Mouse (Mus musculus) adipose tissue, adult 10 weeks (tissue): ENCODE data around the gene Sugt1. TPM values are rescaled to one million over a fixed set of nuclear protein-coding genes. Genes with fewer than 3 reads are reported as not detected.

ENCODE experiments used
- polyA plus RNA-seq: library from polyadenylated mRNA; stranded (reverse); fragments of 350-450 nt; fragmentation: Illumina TruSeq; extraction: RNeasy Lipid Tissue Mini Kit (QIAGEN cat#74804); gene quantifications from one replicate; pipeline ENCODE4 v1.2.3, GENCODE M21; 2014; ENCODE audit warnings: low read depth, low replicate concordance

Sugt1 gene
- 58.8 TPM for polyA plus RNA-seq

GRCm38 (mm10) chr14:79587139-79587851 lies at the start of gene Sugt1:
Gene Sugt1 (plus strand): TSS chr14:79587691.

GRCm38 (mm10) chr14:79662001-79662400 lies 74.5 kb downstream of the Sugt1 start, which contains the start of gene Cnmd:
Gene Cnmd (minus strand): TSS chr14:79662170.

Other genes with a start within 250 kb of the Sugt1 start
- gene Naa16, start 196.9 kb upstream of the Sugt1 start, polyA plus RNA-seq = 10.8 TPM
- gene Mtrf1, start 189.9 kb upstream of the Sugt1 start, polyA plus RNA-seq = 8.0 TPM
- 8.9 TPM for gene Kbtbd7, start 161.2 kb upstream of the Sugt1 start, polyA plus RNA-seq
- gene Kbtbd6, start 135.9 kb upstream of the Sugt1 start, polyA plus RNA-seq = 0.87 TPM
- 24.8 TPM for gene Elf1, start 106.5 kb upstream of the Sugt1 start, polyA plus RNA-seq
- 29.6 TPM for gene Wbp4, start 106.2 kb upstream of the Sugt1 start, polyA plus RNA-seq
- gene Cnmd, start 74.5 kb downstream of the Sugt1 start, polyA plus RNA-seq = 7.5 TPM
- 0.15 TPM for gene Pcdh8, start 183.6 kb downstream of the Sugt1 start, polyA plus RNA-seq